21 mouse cellular contexts compared by ENCODE assay signal in genomic region chr13:107917564-107917963, GRCm38 (mm10).
DNase-seq lines count a peak whose midpoint lies in the region; ATAC-seq lines count a peak whose summit lies in the region.
"Had no signal": no experiment of that assay in that cellular context is flagged by ENCODE, and none has a peak within 500 bp of the region (broad histone marks: within the 10 kb centered on the region; RNA-seq: fewer than 3 reads in every experiment).

No protein-coding gene starts in this region.

- H3K4me2 ChIP-seq in heart, embryonic 11.5 days = no peak overlapping the region

- 90% methylated on average over 3 of the region's 3 CpGs for WGBS in heart, embryonic 10.5 days
- WGBS in heart, embryonic 11.5 days (ENCODE audit: insufficient replicate concordance) = 84% methylated on average over 3 of the region's 3 CpGs

- no peaks in the 10 kb centered on the region for H3K4me1 ChIP-seq in heart, embryonic 10.5 days
- no peaks in the 10 kb centered on the region; the same call in 1 of the 2 replicates for H3K4me1 ChIP-seq in heart, embryonic 11.5 days (ENCODE audit: control insufficient read depth, insufficient read depth, low read length)

- no peak overlapping the region for H3K9ac ChIP-seq in heart, embryonic 11.5 days (ENCODE audit: low read depth, low read length)

- peaks cover 74% of the 10 kb centered on the region for H3K27me3 ChIP-seq in heart, embryonic 10.5 days (ENCODE audit: insufficient read depth, poor library complexity, severe bottlenecking)
- H3K27me3 ChIP-seq in heart, embryonic 11.5 days (ENCODE audit: control insufficient read depth, insufficient read depth, low read length) = peaks cover 36% of the 10 kb centered on the region
- H3K27me3 ChIP-seq: CH12.LX, Patski had no signal

- H3K27ac ChIP-seq in heart, embryonic 10.5 days = no peak overlapping the region
- H3K27ac ChIP-seq in heart, embryonic 11.5 days (ENCODE audit: low read depth, low read length) = no peak overlapping the region

- 0 out of 2 replicates have a peak, but pooled peaks cover 3% of the 10 kb centered on the region for H3K9me3 ChIP-seq in heart, embryonic 10.5 days
- H3K9me3 ChIP-seq in heart, embryonic 11.5 days (replicated peaks; ENCODE audit: control insufficient read depth, low read length) = no peaks in the 10 kb centered on the region
- H3K9me3 ChIP-seq: G1E had no signal

- H3K4me3 ChIP-seq in heart, embryonic 10.5 days = no peak overlapping the region
- no peak overlapping the region for H3K4me3 ChIP-seq in heart, embryonic 11.5 days (ENCODE audit: low read depth, low read length)

- ATAC-seq in heart, embryonic 11.5 days (replicated peaks; ENCODE audit: insufficient number of reproducible peaks, low FRiP score, low TSS enrichment) = no peak
- peak; percentile 52; the same call in 1 of the 2 replicates for ATAC-seq in granulocyte monocyte progenitor cell, adult 5-6 weeks (replicated peaks; ENCODE audit: poor library complexity, severe bottlenecking)
- ATAC-seq in megakaryocyte, adult 5-6 weeks (ENCODE audit: poor library complexity, severe bottlenecking) = peak; percentile 58
- peak; percentile 54 for ATAC-seq in megakaryocyte progenitor cell, adult 5-6 weeks (replicated peaks; ENCODE audit: poor library complexity)

- H3K36me3 ChIP-seq in heart, embryonic 10.5 days = no peaks in the 10 kb centered on the region
- no peaks in the 10 kb centered on the region for H3K36me3 ChIP-seq in heart, embryonic 11.5 days (ENCODE audit: control insufficient read depth, insufficient read depth, low read length)
- H3K36me3 ChIP-seq: G1E had no signal

- DNase-seq in heart, embryonic 10.5 days (ENCODE audit: low spot score) = peak; percentile 57
- no peak for DNase-seq in frontal cortex, postnatal 25 days (ENCODE audit: low spot score in 2 of 2)
- DNase-seq in gastrocnemius, postnatal 4 days (ENCODE audit: low spot score in 2 of 2) = no peak
- DNase-seq in adipocyte (ENCODE audit: low spot score) = no peak
- DNase-seq: adrenal gland, adult 2 months; adrenal gland, adult 8-10 months; adrenal gland, postnatal 10 days; adrenal gland, postnatal 14 days; adrenal gland, postnatal 25 days; adrenal gland, postnatal 36 days; B cell, adult 2 months; cerebellum, adult 11 months; cerebellum, adult 11-12 months; cerebellum, adult 18-20 months had no signal
